Mouse (Mus musculus): ENCODE data around the gene Tctn3. TPM values are rescaled to one million over a fixed set of nuclear protein-coding genes. Genes with fewer than 3 reads are reported as not detected.
"Not testable (repeated sequence)": the region's sequence is repeated elsewhere in the genome, so short reads cannot be mapped to it uniquely, and the experiment has no call there.

Tctn3 gene
- polyA plus RNA-seq, 1 experiment from 2014 or later, result 11.9 TPM

DNA sequence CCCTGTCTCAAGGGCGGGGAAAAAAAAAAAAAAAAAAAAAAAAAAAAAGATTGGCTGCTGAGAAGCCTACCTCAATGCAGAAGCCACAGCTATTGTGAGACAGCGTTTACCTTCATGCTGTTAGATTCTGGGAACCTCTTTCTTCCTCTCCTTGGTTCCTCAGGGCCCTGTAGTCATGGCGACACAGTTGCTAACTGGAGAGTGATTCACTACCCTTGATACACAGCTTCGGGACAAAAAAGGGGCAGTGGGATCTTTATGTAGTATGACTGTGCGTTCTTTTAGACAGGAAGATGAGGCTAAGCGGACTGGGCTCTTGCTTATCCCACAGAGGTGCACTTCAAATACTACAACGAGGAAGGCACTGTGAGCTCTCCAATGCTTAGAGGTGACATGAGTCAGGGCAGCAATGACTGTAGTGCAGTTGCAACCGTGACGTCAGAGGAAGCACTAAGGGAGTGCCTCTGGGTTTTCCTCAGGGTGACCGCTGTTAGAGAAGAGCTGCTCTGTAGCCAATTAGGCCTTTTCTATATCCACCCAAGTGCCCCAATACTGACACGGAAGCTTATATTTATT is 27.8 kb upstream of the Tctn3 start:
- Histone ChIP-seq H3K9me3 (replicated peaks) (no peaks in the 10 kb centered on the region), H3K4me1 (no peaks in the 10 kb centered on the region), H3K27ac (replicated peaks) (no peak overlapping the region), H3K4me3 (no peak overlapping the region), H3K27me3 (ENCODE audit: low read depth, poor library complexity, severe bottlenecking) (no peaks in the 10 kb centered on the region), H3K36me3 (no peaks in the 10 kb centered on the region)
- WGBS, result 89% methylated on average over 11 of the region's 11 CpGs
- no peak for DNase-seq (ENCODE audit: low spot score)

DNA sequence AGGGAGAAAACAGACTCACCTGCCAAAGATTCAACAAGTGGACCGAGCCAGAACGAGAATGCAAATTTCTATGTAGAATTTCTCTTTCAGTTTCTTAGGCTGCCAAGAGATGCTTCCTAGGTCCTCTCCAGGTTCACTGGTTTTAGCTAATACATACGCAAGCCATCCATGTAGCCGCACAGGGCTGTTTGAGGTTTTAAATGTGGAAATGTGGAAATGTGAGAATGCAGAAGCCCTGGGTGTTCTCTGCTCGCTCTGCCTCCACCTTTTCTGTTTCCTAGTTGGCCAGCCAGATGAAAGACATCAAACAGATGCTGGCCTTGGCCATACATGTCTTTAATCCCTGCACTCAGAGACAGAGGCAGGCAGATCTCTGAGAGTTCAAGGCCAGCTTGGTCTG is 26.5 kb upstream of the Tctn3 start:
- H3K9me3 ChIP-seq (replicated peaks), result no peaks in the 10 kb centered on the region
- no peak overlapping the region for H3K4me3 ChIP-seq
- WGBS, result 91% methylated on average over 5 of the region's 5 CpGs
- no peaks in the 10 kb centered on the region for H3K36me3 ChIP-seq
- no peak overlapping the region for H3K27ac ChIP-seq (replicated peaks)
- no peaks in the 10 kb centered on the region for H3K4me1 ChIP-seq
- no peak for DNase-seq (ENCODE audit: low spot score)
- no peaks in the 10 kb centered on the region for H3K27me3 ChIP-seq (ENCODE audit: low read depth, poor library complexity, severe bottlenecking)

DNA sequence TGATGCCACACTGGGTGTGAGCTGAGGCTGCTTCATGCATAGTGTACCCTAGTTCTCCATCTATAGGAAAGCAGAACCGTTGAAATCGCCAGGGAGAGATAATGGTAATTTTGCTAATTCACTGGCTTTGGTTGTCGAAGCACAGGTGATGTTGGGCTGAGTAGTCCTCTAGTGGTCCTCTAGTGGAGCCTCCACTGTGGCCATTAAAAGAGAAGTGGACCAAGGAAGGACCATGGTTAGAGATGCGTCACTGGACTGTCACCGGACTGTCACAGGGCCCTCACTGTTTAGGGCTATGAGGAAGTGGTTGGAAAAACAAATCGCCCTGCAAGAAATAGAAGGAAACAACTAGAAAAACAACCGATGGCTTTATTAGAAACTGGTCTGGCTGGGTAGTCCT is 25.6 kb upstream of the Tctn3 start:
- no peaks in the 10 kb centered on the region for H3K4me1 ChIP-seq
- H3K27ac ChIP-seq (replicated peaks), result no peak overlapping the region
- H3K27me3 ChIP-seq (ENCODE audit: low read depth, poor library complexity, severe bottlenecking), result no peaks in the 10 kb centered on the region
- 87% methylated on average over 7 of the region's 7 CpGs for WGBS
- no peak overlapping the region for H3K4me3 ChIP-seq
- no peaks in the 10 kb centered on the region for H3K9me3 ChIP-seq (replicated peaks)
- no peaks in the 10 kb centered on the region for H3K36me3 ChIP-seq
- DNase-seq (ENCODE audit: low spot score), result no peak

DNA sequence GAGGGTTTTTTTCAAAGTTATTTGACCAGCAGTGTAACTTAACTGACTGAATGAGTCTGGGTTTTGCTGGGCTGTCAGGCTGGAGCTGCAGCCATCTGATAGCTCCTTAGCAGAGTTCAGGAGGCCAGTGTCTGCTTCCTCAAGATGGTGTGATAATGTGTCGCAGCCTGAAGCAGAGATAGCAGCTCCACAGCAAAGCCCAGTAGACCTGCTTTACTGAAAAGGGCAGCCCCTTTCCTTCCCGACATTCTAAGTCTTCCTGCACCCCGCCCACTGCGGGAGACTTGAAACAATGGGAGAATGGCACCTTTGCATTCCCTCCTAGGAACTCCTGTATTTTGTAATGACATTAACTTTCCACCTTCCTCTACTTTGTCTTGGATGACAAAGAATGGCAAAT is 25.1 kb upstream of the Tctn3 start:
- H3K9me3 ChIP-seq (replicated peaks), result no peaks in the 10 kb centered on the region
- DNase-seq (ENCODE audit: low spot score), result no peak
- H3K4me1 ChIP-seq, result no peaks in the 10 kb centered on the region
- H3K4me3 ChIP-seq, result no peak overlapping the region
- WGBS, result 65% methylated on average over 4 of the region's 4 CpGs
- no peaks in the 10 kb centered on the region for H3K27me3 ChIP-seq (ENCODE audit: low read depth, poor library complexity, severe bottlenecking)
- no peaks in the 10 kb centered on the region for H3K36me3 ChIP-seq
- no peak overlapping the region for H3K27ac ChIP-seq (replicated peaks)

DNA sequence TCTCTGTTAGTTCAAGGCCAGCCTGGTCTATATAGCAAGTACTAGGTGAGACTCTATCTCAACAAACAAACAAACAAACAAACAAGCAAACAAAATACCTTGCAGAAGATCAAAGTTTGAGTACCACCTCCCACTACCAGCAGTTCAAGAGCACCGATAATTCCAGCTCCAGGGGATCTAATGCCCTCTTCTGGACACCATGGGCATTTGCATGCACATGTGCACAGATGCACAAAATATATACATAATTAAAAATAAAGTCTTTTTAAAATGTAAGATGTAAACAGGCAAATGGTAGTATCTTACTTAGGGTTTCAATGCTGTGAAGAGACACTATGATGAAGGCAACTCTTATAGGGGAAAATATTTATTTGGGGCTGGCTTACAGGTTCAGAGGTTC is 21.1 kb upstream of the Tctn3 start:
- H3K4me3 ChIP-seq, result no peak overlapping the region
- H3K27me3 ChIP-seq (ENCODE audit: low read depth, poor library complexity, severe bottlenecking), result no peaks in the 10 kb centered on the region
- no peaks in the 10 kb centered on the region for H3K9me3 ChIP-seq (replicated peaks)
- H3K27ac ChIP-seq (replicated peaks), result no peak overlapping the region
- WGBS, result 59% methylated on average over 1 of the region's 1 CpGs
- H3K36me3 ChIP-seq, result no peaks in the 10 kb centered on the region
- DNase-seq (ENCODE audit: low spot score), result no peak
- no peaks in the 10 kb centered on the region for H3K4me1 ChIP-seq

DNA sequence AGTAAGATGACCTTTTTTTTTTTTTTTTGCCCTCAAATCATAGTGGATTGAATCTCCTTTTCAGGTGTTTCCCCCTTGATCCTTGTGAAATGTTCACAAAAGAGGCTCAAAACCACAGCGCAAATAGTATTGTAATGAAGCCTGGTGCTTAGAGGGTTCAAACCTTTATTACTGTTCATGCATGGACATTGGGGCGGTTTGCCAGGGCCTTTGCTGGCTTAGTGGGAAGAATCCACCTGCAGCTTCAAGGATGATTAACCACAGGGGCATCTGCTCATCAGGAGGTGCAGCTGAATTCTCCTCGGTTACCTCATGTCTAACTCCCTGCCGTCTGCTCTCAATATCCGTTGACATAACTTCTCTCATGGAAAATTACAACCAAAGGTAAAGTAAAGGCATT is 20.6 kb upstream of the Tctn3 start:
- Histone ChIP-seq H3K4me1 (no peaks in the 10 kb centered on the region), H3K27ac (replicated peaks) (no peak overlapping the region), H3K36me3 (no peaks in the 10 kb centered on the region), H3K4me3 (no peak overlapping the region), H3K27me3 (ENCODE audit: low read depth, poor library complexity, severe bottlenecking) (no peaks in the 10 kb centered on the region), H3K9me3 (replicated peaks) (no peaks in the 10 kb centered on the region)
- DNase-seq (ENCODE audit: low spot score), result no peak
- WGBS, result 89% methylated on average over 5 of the region's 5 CpGs

DNA sequence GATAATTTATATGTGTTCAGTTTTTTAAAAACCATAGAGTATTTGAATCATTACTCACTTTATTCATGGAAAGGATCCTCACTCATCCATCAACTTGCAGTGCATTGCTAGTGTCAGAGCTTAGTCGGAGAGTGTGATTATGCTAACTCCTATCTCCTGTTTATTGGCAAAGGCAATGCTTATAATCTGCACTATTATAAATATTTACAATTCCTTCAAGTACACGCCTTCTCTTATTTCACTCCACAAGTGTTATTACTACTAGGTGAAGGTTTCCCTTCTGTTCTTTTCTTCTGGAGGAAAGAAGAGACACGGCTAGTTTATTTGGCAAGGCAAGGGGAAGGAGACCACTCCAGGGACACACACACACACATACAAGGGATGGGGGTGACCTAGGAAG is 20.2 kb upstream of the Tctn3 start:
- no peaks in the 10 kb centered on the region for H3K36me3 ChIP-seq
- H3K27me3 ChIP-seq (ENCODE audit: low read depth, poor library complexity, severe bottlenecking), result no peaks in the 10 kb centered on the region
- H3K27ac ChIP-seq (replicated peaks), result no peak overlapping the region
- no peak overlapping the region for H3K4me3 ChIP-seq
- no peaks in the 10 kb centered on the region for H3K9me3 ChIP-seq (replicated peaks)
- 85% methylated on average over 3 of the region's 3 CpGs for WGBS
- DNase-seq (ENCODE audit: low spot score), result no peak
- no peaks in the 10 kb centered on the region for H3K4me1 ChIP-seq

DNA sequence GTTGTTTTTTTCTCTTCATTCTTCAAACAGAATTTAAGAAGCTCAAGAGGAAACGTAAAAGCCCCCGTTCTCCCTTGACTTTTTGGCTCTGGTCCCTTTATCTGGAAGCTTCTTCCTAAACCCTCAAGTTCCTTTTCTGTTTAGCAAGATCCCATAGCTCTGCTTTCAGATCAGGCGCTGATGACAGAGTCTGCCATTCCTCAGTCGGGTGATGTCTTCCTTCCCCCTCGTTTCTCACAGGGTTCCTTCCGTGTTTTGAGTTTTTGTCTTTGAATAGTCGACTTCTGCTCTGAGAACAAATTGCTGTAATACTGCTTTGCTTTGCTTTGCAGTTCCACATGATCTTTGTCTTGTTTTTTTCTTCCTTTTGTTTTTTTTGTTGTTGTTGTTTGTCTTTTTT is 18.6 kb upstream of the Tctn3 start:
- Histone ChIP-seq H3K4me3 (no peak overlapping the region), H3K4me1 (no peaks in the 10 kb centered on the region), H3K27ac (replicated peaks) (no peak overlapping the region), H3K9me3 (replicated peaks) (no peaks in the 10 kb centered on the region), H3K36me3 (no peaks in the 10 kb centered on the region), H3K27me3 (ENCODE audit: low read depth, poor library complexity, severe bottlenecking) (no peaks in the 10 kb centered on the region)
- WGBS, result 83% methylated on average over 7 of the region's 7 CpGs
- DNase-seq (ENCODE audit: low spot score), result no peak

DNA sequence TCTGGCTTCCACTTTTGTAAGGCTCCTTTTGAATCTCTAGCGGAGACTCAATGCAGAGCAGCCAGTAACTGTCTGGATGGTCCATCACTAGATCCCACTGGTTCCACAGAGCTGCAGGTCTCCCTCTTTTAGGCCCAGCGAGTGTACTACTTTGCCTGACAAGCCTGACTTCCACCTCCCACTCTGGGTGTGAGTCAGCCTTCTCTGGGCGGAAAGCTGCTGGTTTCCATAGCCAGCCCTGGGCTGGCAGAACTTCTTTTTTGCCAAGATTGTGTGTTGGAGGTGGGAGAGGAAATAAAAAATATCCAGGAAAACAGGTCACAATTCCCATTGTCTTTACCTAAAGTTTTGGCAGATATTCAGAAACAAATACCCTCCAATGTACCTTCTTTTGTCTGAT is 18.1 kb upstream of the Tctn3 start:
- Histone ChIP-seq H3K4me3 (no peak overlapping the region), H3K4me1 (no peaks in the 10 kb centered on the region), H3K27me3 (ENCODE audit: low read depth, poor library complexity, severe bottlenecking) (no peaks in the 10 kb centered on the region), H3K27ac (replicated peaks) (no peak overlapping the region), H3K9me3 (replicated peaks) (no peaks in the 10 kb centered on the region), H3K36me3 (no peaks in the 10 kb centered on the region)
- WGBS, result 85% methylated on average over 3 of the region's 3 CpGs
- no peak for DNase-seq (ENCODE audit: low spot score)

DNA sequence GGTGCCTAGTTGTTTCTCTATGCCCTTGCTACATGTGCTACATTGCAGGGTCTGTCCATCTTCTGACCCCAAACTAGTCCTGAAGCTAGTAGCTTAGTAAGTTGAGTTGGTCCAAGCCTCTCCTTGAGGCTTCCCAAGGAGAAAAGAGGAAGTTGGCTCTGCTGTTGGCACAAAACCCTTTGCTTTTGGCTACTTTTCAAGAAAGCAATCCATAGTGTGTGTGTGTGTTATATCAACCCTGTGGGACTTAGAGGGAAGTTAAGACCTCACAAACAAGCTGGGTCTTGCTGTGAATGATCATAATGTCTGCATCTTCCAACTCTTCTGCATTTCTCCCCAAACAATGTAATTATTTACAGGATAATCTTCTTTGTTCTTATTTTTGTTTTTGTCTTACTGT is 16.9 kb upstream of the Tctn3 start:
- no peaks in the 10 kb centered on the region for H3K9me3 ChIP-seq (replicated peaks)
- no peak overlapping the region for H3K4me3 ChIP-seq
- H3K27me3 ChIP-seq (ENCODE audit: low read depth, poor library complexity, severe bottlenecking), result no peaks in the 10 kb centered on the region
- DNase-seq (ENCODE audit: low spot score), result no peak
- H3K36me3 ChIP-seq, result no peaks in the 10 kb centered on the region
- no peak overlapping the region for H3K27ac ChIP-seq (replicated peaks)
- no peaks in the 10 kb centered on the region for H3K4me1 ChIP-seq

DNA sequence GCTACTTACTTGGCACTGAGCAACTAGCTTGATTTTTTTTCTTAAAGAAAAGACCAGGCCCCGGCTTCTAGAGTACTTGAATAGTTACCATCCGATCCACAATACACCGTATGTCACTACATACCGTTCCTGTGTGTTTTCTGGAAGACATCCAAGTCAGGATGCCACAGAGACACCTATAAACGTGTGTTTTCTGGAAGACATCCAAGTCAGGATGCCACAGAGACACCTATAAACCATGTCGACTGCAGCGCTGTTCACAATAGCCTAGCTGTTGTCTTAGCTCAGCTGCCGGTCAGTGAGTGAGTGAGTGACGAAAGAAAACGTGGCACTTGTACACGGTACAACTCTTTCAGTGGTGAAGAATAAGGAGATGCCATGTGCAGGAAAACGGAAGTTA is 13.9 kb upstream of the Tctn3 start:
- WGBS, result 86% methylated on average over 12 of the region's 12 CpGs
- Histone ChIP-seq H3K27me3 (ENCODE audit: low read depth, poor library complexity, severe bottlenecking) (no peaks in the 10 kb centered on the region), H3K4me1 (no peaks in the 10 kb centered on the region), H3K9me3 (replicated peaks) (no peaks in the 10 kb centered on the region), H3K4me3 (no peak overlapping the region), H3K27ac (replicated peaks) (no peak overlapping the region), H3K36me3 (no peaks in the 10 kb centered on the region)
- no peak for DNase-seq (ENCODE audit: low spot score)

DNA sequence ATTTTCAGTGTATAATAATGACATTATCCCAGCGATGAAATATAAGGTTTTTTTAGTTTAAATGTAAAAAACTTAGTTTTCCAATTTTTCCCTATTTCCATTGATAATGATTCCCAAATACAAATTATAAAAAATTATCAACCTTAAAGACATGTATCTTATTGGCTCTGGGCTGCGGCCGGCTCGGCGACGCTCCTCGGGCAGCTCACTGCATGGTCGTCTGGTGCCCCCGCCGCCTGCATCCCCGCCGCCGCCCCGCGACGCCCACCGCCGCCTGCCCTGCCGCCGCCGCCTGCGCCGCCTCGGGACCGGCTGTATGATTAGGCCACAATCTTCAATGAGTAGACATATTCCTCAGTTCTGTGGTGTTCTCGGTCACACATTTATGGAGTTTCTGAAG is 9.6 kb upstream of the Tctn3 start:
- not testable (repeated sequence) for H3K4me3 ChIP-seq; H3K36me3 ChIP-seq; H3K4me1 ChIP-seq; H3K27me3 ChIP-seq (ENCODE audit: low read depth, poor library complexity, severe bottlenecking); H3K27ac ChIP-seq (replicated peaks); DNase-seq (ENCODE audit: low spot score); H3K9me3 ChIP-seq (replicated peaks)
- 57% methylated on average over 17 of the region's 26 CpGs for WGBS

DNA sequence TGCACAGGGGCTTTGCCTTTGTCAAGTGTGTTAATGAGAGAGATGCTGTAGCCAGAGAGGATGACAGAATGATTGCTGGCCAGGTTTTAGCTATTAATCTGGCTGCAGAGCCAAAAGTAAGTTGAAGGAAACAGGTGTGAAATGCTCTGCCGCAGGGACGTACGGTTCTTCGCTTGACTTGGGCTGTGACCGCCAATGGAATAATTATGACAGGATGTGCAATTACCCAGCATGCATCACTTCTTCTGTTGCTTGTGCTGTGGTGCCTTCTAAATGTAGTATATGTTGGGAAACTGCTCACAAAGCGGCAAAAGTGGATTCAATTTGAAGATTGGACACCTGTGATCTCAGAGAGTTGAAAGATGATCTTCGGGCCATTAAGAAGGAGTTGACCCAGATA is 4.0 kb upstream of the Tctn3 start:
- H3K4me3 ChIP-seq, result no peak overlapping the region
- no peaks in the 10 kb centered on the region for H3K27me3 ChIP-seq (ENCODE audit: low read depth, poor library complexity, severe bottlenecking)
- no peaks in the 10 kb centered on the region for H3K36me3 ChIP-seq
- no peak for DNase-seq (ENCODE audit: low spot score)
- 92% methylated on average over 7 of the region's 7 CpGs for WGBS
- peaks cover 9% of the 10 kb centered on the region for H3K4me1 ChIP-seq
- no peaks in the 10 kb centered on the region for H3K9me3 ChIP-seq (replicated peaks)
- no peak overlapping the region for H3K27ac ChIP-seq (replicated peaks)

DNA sequence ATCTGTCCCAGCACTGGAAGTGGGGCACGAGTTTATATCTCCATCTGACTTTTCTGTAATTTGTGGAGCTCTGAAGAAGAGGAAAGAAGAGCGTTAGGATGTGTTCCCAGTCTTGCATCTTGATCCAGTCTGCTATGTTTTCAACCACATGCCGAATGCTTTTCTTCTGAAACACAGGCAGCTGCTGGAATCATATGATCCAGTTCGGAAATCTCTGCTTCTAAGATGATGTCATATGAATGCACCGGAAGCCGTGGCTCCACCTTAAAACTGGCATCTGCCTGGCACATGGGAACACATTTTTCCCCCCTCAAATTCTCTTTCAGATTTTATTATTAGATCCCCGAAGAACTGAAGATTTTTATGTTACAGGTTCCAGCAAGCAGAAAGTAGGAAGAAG is 2.8 kb upstream of the Tctn3 start:
- DNase-seq (ENCODE audit: low spot score), result no peak
- H3K27me3 ChIP-seq (ENCODE audit: low read depth, poor library complexity, severe bottlenecking), result no peaks in the 10 kb centered on the region
- H3K4me1 ChIP-seq, result peaks cover 14% of the 10 kb centered on the region
- no peak overlapping the region for H3K27ac ChIP-seq (replicated peaks)
- 83% methylated on average over 7 of the region's 7 CpGs for whole genome bisulfite sequencing
- no peak overlapping the region for H3K4me3 ChIP-seq
- peaks cover 4% of the 10 kb centered on the region; the same call in 1 of the 2 replicates for H3K36me3 ChIP-seq
- no peaks in the 10 kb centered on the region for H3K9me3 ChIP-seq (replicated peaks)
